Mouse (Mus musculus) gastrocnemius, adult 2 months (tissue): ENCODE results near the gene Nfatc2. TPM values are rescaled to one million over a fixed set of nuclear protein-coding genes. Genes with fewer than 3 reads are reported as not detected.
A peak's percentile ranks its signal among the peaks of the same experiment; 100 is the strongest.

Experiments used
- DNase-seq: peaks from one replicate; pipeline ENCODE4 v3.0.0; 2022
- H3K27ac ChIP-seq: fragments of 200-600 bp; 2 replicates; pipeline ENCODE4 v1.8.1; 2022; ENCODE audit warnings: mild to moderate bottlenecking
- H3K4me3 ChIP-seq: fragments of 200-600 bp; 2 replicates; pipeline ENCODE4 v1.8.1; 2022; ENCODE audit warnings: mild to moderate bottlenecking, moderate library complexity
- CTCF ChIP-seq: fragments of 200-600 bp; IDR thresholded peaks from 2 replicates; pipeline ENCODE4 v1.8.1; 2022; ENCODE audit warnings: antibody characterized with exemption, mild to moderate bottlenecking, moderate library complexity
- intact Hi-C: fragments of 180-260 bp; cut with DNase I; formaldehyde crosslinking; loops from one replicate; pipeline ENCODE4 v1.15.1; 2025
- total RNA-seq, 2 experiments: library from RNA; stranded (reverse); gene quantifications; 2 replicates each; pipeline ENCODE4 v1.2.3; 2021

The Nfatc2 gene
- total RNA-seq, 2 experiments from 2014 or later = 7.1 to 9.1 TPM

GRCm38 (mm10) chr2:168481121-168481520 lies 120.3 kb downstream of the Nfatc2 start:
- no peak overlapping the region for H3K4me3 ChIP-seq
- TF ChIP-seq CTCF = no peak
- intact Hi-C loops = no loop called here
- no peak overlapping the region for H3K27ac ChIP-seq
- DNase-seq = no peak

DNA sequence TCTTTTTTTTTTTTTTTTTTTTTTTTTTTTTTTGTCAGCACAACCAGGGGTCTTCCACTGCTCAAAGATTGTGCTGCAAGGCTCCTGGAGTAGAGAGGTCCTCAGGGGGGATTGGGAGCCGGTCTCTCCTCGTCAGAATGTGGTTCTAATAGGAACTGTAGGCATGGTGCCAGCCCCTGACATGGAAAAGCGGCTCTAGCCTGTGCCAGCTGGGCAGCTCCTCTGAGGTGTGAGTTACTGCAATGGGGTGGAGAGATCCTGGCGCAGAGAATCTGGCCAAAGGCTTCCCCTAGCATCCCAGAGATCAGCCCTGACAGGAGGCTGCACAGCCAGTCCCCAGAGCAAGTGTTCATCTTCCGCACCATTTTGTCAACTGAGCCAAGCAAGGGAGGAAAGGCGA lies 120.8 kb downstream of the Nfatc2 start:
- peak; percentile 71 for DNase-seq

DNA sequence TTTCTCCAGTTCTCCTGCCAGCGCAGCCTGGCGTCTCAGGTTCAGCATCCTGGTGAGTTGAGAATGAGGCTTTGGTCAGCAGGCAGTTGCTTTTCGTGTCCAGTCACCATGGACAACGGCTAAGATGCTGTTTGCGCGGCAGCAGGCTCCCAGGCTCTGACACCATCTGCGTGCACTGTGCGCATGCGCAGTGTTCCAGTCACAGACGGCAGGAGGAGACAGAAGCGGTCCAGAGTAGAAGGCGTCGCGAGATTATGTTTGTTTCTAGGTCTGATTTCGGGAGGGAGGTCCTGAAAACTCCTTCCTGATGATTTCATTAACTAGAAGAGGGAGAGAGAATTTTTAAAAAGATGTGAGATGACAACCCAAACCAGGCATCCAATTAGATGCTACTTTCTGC lies 121.5 kb downstream of the Nfatc2 start:
- DNase-seq = no peak
- TF ChIP-seq CTCF = no peak
- no peak overlapping the region for H3K4me3 ChIP-seq
- intact Hi-C loops = no loop called here
- no peak overlapping the region for H3K27ac ChIP-seq

More for the DNA sequence above, 120.8 kb downstream of the Nfatc2 start:
- Histone ChIP-seq H3K4me3 (no peak overlapping the region), H3K27ac (no peak overlapping the region)
- intact Hi-C loops = no loop called here
- no peak for TF ChIP-seq CTCF

DNA sequence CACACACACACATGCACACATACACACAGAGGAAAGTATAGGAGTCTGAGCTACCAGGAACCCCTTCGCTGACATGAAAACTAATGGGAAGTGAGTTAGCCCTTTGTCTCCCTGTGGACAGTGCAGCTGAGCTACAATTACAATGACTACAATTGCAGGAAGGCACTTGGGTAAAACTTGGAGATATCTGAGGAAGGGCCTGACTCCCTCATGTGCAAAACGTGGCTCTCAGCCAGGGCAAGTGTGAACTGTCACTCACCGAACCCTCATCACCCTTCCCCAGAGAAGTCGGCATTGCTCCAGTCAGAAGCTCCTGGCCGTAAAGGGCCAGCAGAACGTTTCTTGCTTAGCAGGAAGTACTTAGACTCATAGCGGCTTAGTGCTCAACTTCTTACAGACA lies 123.0 kb downstream of the Nfatc2 start:
- Histone ChIP-seq H3K4me3 (no peak overlapping the region), H3K27ac (no peak overlapping the region)
- intact Hi-C loops = no loop called here
- no peak for TF ChIP-seq CTCF
- peak; percentile 41 for DNase-seq

- H3K27ac ChIP-seq = peak overlapping the region; percentile 83
- intact Hi-C loops = loop anchor here (5.0 kb wide), 2 partner anchors 44 to 74 kb away; no protein-coding TSS in a partner anchor
- no peak for TF ChIP-seq CTCF
- peak overlapping the region; percentile 84 for H3K4me3 ChIP-seq
- no peak for DNase-seq
These were observed 128.0 kb downstream of the Nfatc2 start for GRCm38 (mm10) chr2:168473496-168473895.

DNA sequence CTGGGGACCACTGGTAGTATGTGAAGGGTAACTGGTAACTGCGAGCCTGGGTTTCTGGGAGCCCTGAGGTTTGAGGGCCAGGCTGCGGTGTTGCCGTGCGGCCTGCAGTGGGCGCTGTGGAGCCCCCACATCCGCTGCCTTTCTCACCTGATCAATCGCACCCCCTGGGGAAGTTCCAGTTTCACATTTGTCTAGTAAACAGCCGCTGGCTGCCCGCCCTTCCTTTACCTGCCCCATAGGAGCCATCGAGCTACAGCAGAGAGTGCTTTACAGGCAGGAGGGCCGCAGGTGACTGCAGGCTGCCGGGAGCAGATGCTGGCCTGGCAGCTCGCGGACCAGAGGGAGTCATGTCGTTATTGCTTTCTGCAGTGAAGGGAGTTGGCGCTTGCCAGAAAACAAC lies 128.6 kb downstream of the Nfatc2 start:
- peak; percentile 73 for DNase-seq
- peak; percentile 99; the same call in 1 of the 2 replicates for TF ChIP-seq CTCF
- Histone ChIP-seq H3K27ac (peak overlapping the region; percentile 83), H3K4me3 (peak overlapping the region; percentile 84)
- intact Hi-C loops = loop anchor here (5.0 kb wide), 2 partner anchors 44 to 74 kb away; no protein-coding TSS in a partner anchor

DNA sequence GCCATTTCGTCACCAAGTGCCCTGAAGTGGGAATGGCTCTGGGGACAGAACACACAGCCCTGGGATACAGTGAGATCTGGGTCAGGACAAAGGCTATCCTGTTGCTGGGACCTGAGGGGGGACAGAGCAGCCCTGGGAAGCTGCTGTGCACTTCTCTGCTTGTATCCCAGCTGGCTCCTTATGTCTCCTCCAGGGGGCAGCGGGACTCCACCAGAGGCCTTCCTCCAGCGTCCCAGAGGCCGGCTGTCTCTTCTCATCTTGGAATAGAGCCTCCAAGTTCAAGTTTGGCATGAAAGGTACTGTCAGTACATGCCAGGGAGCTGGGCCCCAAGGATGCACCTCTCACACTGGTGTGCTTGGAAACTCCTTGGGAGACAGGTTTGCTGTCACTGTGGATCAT lies 132.4 kb downstream of the Nfatc2 start:
- Histone ChIP-seq H3K27ac (no peak overlapping the region), H3K4me3 (no peak overlapping the region)
- DNase-seq = peak; percentile 85
- peak; percentile 98 for TF ChIP-seq CTCF
- intact Hi-C loops = loop anchor here (1.0 kb wide), 1 partner anchor 159 kb away; no protein-coding TSS in a partner anchor

GRCm38 (mm10) chr2:168467166-168467565 lies 134.3 kb downstream of the Nfatc2 start:
- Histone ChIP-seq H3K27ac (no peak overlapping the region), H3K4me3 (no peak overlapping the region)
- intact Hi-C loops = no loop called here
- TF ChIP-seq CTCF = no peak
- DNase-seq = no peak

- Histone ChIP-seq H3K4me3 (no peak overlapping the region), H3K27ac (no peak overlapping the region)
- TF ChIP-seq CTCF = no peak
- intact Hi-C loops = no loop called here
- peak; percentile 71 for DNase-seq
These were observed 135.4 kb downstream of the Nfatc2 start for GRCm38 (mm10) chr2:168466066-168466465.

DNA sequence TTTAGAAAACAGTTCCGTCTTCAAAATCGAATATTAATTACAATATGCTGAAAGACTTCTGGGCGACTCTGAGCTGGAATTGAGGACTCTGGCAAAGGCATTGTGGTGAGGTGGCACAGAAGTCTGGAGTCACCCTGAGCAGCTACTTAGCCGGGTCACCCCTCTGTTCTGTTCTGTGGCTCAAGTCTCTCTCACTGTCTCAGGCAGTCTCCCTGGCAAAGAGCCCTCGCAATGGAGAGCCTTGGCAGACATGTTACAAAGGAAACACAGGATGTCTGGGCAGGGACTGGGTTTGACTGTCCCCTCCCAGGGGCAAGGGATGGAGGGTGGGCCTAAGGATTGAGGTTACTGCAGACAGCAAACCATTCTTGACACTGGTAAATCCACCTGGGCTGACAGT lies 135.8 kb downstream of the Nfatc2 start:
- no peak for TF ChIP-seq CTCF
- no peak overlapping the region for H3K4me3 ChIP-seq
- H3K27ac ChIP-seq = no peak overlapping the region
- intact Hi-C loops = no loop called here
- DNase-seq = peak; percentile 41

GRCm38 (mm10) chr2:168461865-168462264 lies 139.6 kb downstream of the Nfatc2 start:
- intact Hi-C loops = no loop called here
- no peak for DNase-seq
- Histone ChIP-seq H3K4me3 (no peak overlapping the region), H3K27ac (no peak overlapping the region)
- TF ChIP-seq CTCF = no peak

GRCm38 (mm10) chr2:168459627-168460026 lies 141.8 kb downstream of the Nfatc2 start:
- TF ChIP-seq CTCF = no peak
- no peak for DNase-seq
- Histone ChIP-seq H3K27ac (no peak overlapping the region), H3K4me3 (no peak overlapping the region)
- intact Hi-C loops = no loop called here

DNA sequence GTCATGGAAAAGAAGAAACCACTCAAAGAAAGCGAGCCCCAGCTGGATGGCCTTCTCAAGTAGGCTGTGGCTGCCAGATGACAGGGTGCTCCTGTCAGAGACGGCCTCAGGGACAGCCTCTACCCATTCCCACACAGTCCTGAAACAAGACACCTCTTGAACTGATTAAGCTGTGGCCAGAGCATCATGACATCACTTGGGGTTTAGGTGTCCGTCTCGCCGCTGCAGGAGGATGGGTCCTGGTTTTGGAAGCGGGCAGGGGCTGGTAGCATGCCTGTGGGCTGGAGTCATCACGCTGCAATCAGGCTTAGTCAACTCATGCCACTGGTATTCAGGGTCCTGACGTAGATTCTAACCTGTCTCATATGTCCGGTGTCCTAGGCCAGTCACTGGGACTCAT lies 142.9 kb downstream of the Nfatc2 start:
- TF ChIP-seq CTCF = no peak
- intact Hi-C loops = no loop called here

More for the DNA sequence above, 142.9 kb downstream of the Nfatc2 start:
- DNase-seq = peak; percentile 51
- Histone ChIP-seq H3K27ac (peak overlapping the region; percentile 58), H3K4me3 (no peak overlapping the region)
